Mouse (Mus musculus): ENCODE measurements at regions not wholly inside any gene's neighbourhood (a gene's known extent, or its start where the extent isn't known, plus 50 kb on each side); places are given as distances from the start of the nearest gene placed in this dataset.

DNA sequence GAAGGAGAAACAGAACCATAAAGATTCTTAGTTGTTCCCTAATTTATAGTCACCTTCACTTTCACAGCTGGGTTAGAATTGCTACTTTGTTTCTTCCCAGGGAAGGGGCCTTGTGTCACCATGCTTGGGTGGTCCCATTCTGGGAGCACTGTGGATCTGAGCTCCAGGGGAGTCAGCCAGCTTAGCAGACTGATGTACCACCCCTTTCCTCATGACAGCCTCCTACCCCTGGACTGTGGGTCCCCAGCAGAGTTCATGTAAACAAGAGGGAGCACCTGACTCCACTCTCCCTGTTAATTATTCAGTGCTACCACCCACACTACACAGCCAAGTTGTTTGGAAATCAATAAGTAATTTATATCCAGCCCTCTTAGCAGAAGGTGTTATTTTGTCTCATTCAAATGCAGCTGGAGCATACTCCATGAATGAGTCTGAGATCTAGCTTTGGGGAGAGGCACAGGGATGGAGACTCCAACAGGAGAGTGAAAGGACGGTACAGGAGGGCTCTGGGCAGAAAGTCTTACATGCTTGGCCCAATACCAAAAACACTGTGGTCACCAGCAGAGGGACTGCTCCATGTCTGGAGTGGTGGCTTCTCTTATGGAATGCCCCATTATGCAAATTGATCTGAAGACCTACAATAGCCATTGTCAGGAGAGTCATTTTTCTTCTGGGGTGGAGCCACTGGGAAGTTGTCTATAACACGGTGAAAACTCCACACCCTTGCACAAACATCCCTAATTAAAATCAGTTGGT, 51.1 kb upstream of the Dock1 start:
- TF ChIP-seq CTCF (IDR thresholded peaks at IDR 0.05 in 2 of 3, conservative IDR thresholded peaks at IDR 0.05 in 1 of 3; ENCODE audit: control insufficient read depth in 1 of 3, insufficient read depth in 1 of 3, low read depth in 2 of 3, low read length in 3 of 3, poor library complexity in 1 of 3, severe bottlenecking in 1 of 3) (no peak), JUND (IDR thresholded peaks at IDR 0.05; ENCODE audit: low read depth, low read length) (no peak), USF1 (IDR thresholded peaks at IDR 0.05; ENCODE audit: low read depth, low read length) (no peak), GATA1 (IDR thresholded peaks at IDR 0.05; ENCODE audit: low read depth, low read length) (no peak), SIN3A (IDR thresholded peaks at IDR 0.05; ENCODE audit: low read length) (no peak), CHD2 (IDR thresholded peaks at IDR 0.05; ENCODE audit: low read length) (no peak), EP300 (IDR thresholded peaks at IDR 0.05; ENCODE audit: low read depth in 1 of 2, low read length in 2 of 2) (no peak), ETS1 (IDR thresholded peaks at IDR 0.05; ENCODE audit: low read depth, low read length) (no peak), BHLHE40 (IDR thresholded peaks at IDR 0.05; ENCODE audit: borderline replicate concordance, low read depth, low read length) (no peak)
